Mouse (Mus musculus): ENCODE data around the gene Srp14. TPM values are rescaled to one million over a fixed set of nuclear protein-coding genes. Genes with fewer than 3 reads are reported as not detected.

The Srp14 gene
- polyA plus RNA-seq, 1 experiment from 2014 or later, result 175 TPM

DNA sequence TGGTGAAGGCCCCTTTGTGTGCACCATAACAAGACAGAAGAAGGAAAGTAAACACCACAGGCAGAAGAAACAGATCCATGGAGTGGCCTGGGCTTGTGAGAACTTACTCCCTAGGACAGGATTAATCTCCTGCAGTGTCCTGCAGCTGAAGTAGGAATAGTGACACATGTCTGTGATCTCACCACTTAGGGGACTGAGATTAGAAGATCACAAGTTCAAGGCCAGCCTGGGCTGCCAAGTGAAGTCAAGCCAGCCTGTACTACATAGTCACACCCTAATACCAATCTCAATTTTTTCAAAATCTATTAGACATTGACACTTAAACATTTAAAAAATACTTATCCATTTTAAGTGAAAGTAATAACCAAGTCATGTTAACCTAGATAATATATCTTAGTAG is 11.2 kb downstream of the Srp14 start:
- Histone ChIP-seq H3K4me1 (replicated peaks; ENCODE audit: control insufficient read depth, insufficient read depth) (no peaks in the 10 kb centered on the region), H3K9me3 (ENCODE audit: control insufficient read depth, low read length) (no peaks in the 10 kb centered on the region), H3K27ac (replicated peaks) (no peak overlapping the region), H3K27me3 (ENCODE audit: control insufficient read depth, insufficient read depth, low read length) (no peaks in the 10 kb centered on the region), H3K9ac (ENCODE audit: low read length) (no peak overlapping the region), H3K36me3 (ENCODE audit: control insufficient read depth, insufficient read depth, low read length) (peaks cover 18% of the 10 kb centered on the region), H3K4me3 (ENCODE audit: low read depth, low read length) (no peak overlapping the region), H3K4me2 (replicated peaks; ENCODE audit: low read depth) (no peak overlapping the region)
- DNase-seq (ENCODE audit: low spot score), result no peak
- ATAC-seq (ENCODE audit: low FRiP score, low TSS enrichment), result no peak
- TF ChIP-seq EP300 (optimal IDR thresholded peaks at IDR 0.05) (no peak), CTCF (IDR thresholded peaks at IDR 0.05; ENCODE audit: low read depth) (no peak)

DNA sequence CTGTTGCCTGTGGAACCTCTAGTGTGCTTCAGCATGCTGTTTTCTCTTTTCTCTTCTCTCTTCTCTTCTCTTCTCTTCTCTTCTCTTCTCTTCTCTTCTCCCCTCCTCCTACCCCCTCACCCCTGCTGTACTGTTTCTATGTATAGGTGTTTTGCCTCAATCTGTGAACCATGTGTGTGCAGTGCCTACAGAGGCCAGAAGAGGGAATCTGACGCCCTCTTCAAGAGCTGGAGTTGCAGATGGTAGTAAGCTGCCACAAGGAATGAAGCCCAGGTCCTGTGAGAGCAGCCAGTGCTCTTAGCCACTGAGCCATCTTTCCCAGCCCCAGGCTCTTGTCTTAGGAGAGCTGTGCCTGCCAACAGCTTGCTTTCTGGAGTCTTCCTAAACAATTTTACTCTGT is 12.9 kb downstream of the Srp14 start:
- Histone ChIP-seq H3K36me3 (ENCODE audit: control insufficient read depth, insufficient read depth, low read length) (peaks cover 14% of the 10 kb centered on the region), H3K4me1 (replicated peaks; ENCODE audit: control insufficient read depth, insufficient read depth) (no peaks in the 10 kb centered on the region), H3K27me3 (ENCODE audit: control insufficient read depth, insufficient read depth, low read length) (no peaks in the 10 kb centered on the region), H3K4me2 (replicated peaks; ENCODE audit: low read depth) (no peak overlapping the region), H3K27ac (replicated peaks) (no peak overlapping the region), H3K9ac (ENCODE audit: low read length) (no peak overlapping the region), H3K9me3 (ENCODE audit: control insufficient read depth, low read length) (no peaks in the 10 kb centered on the region), H3K4me3 (ENCODE audit: low read depth, low read length) (no peak overlapping the region)
- TF ChIP-seq EP300 (optimal IDR thresholded peaks at IDR 0.05) (no peak), CTCF (IDR thresholded peaks at IDR 0.05; ENCODE audit: low read depth) (peak; percentile 54)
- DNase-seq (ENCODE audit: low spot score), result no peak
- 78% methylated on average over 1 of the region's 1 CpGs for WGBS
- ATAC-seq (ENCODE audit: low FRiP score, low TSS enrichment), result no peak

DNA sequence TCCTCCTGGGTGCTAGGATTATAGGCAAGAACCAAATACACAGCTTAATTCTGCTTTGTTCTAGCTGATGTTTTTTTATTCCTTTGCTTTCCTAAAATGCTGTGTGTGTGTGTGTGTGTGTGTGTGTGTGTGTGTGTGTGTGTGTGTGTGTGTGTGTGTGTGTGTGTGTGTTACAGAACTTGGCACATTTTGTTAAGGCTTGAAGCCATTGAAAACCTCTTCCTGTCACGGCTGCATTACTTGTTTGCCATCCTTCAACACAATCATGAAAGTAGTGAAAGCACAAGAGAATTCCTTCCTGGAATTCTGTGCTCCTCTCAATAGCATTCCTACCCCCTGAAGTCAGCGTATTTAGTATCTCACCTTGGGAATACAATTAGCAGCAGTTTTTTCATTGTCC is 13.6 kb downstream of the Srp14 start:
- H3K4me2 ChIP-seq (replicated peaks; ENCODE audit: low read depth), result no peak overlapping the region
- H3K27me3 ChIP-seq (ENCODE audit: control insufficient read depth, insufficient read depth, low read length), result no peaks in the 10 kb centered on the region
- no peak overlapping the region for H3K9ac ChIP-seq (ENCODE audit: low read length)
- DNase-seq (ENCODE audit: low spot score) (no peak), ATAC-seq (ENCODE audit: low FRiP score, low TSS enrichment) (no peak)
- TF ChIP-seq CTCF (IDR thresholded peaks at IDR 0.05; ENCODE audit: low read depth), result no peak
- TF ChIP-seq EP300 (optimal IDR thresholded peaks at IDR 0.05), result no peak
- no peaks in the 10 kb centered on the region for H3K9me3 ChIP-seq (ENCODE audit: control insufficient read depth, low read length)
- no peak overlapping the region for H3K4me3 ChIP-seq (ENCODE audit: low read depth, low read length)
- H3K27ac ChIP-seq (replicated peaks), result no peak overlapping the region
- WGBS, result 65% methylated on average over 2 of the region's 2 CpGs
- no peaks in the 10 kb centered on the region for H3K4me1 ChIP-seq (replicated peaks; ENCODE audit: control insufficient read depth, insufficient read depth)
- H3K36me3 ChIP-seq (ENCODE audit: control insufficient read depth, insufficient read depth, low read length), result peaks cover 14% of the 10 kb centered on the region

DNA sequence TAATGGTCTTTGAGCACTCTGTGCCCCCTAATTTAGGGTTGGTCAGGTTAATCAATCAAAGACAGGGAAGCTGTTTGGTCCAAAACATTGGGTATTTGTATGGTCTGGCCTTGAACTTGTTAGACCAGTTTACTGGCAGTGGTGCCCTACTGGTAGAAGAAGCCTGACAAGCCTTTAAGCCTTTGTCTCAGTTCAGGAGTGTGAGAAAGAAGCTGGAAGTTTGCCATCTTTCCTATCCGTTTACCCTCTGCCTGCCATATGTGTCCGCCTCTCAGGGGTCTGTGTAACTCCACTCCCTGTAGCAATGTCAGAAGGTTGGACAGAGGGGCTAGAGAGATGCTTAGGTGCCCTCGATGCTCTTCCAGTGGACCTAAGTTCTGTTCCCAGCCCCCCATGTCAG is 15.1 kb downstream of the Srp14 start:
- Histone ChIP-seq H3K27ac (replicated peaks) (no peak overlapping the region), H3K4me1 (replicated peaks; ENCODE audit: control insufficient read depth, insufficient read depth) (no peaks in the 10 kb centered on the region), H3K27me3 (ENCODE audit: control insufficient read depth, insufficient read depth, low read length) (no peaks in the 10 kb centered on the region), H3K36me3 (ENCODE audit: control insufficient read depth, insufficient read depth, low read length) (peaks cover 14% of the 10 kb centered on the region), H3K9me3 (ENCODE audit: control insufficient read depth, low read length) (no peaks in the 10 kb centered on the region), H3K9ac (ENCODE audit: low read length) (no peak overlapping the region), H3K4me3 (ENCODE audit: low read depth, low read length) (no peak overlapping the region), H3K4me2 (replicated peaks; ENCODE audit: low read depth) (no peak overlapping the region)
- 70% methylated on average over 3 of the region's 3 CpGs for WGBS
- no peak for ATAC-seq (ENCODE audit: low FRiP score, low TSS enrichment)
- DNase-seq (ENCODE audit: low spot score), result no peak
- TF ChIP-seq EP300 (optimal IDR thresholded peaks at IDR 0.05), result no peak
- no peak for TF ChIP-seq CTCF (IDR thresholded peaks at IDR 0.05; ENCODE audit: low read depth)

DNA sequence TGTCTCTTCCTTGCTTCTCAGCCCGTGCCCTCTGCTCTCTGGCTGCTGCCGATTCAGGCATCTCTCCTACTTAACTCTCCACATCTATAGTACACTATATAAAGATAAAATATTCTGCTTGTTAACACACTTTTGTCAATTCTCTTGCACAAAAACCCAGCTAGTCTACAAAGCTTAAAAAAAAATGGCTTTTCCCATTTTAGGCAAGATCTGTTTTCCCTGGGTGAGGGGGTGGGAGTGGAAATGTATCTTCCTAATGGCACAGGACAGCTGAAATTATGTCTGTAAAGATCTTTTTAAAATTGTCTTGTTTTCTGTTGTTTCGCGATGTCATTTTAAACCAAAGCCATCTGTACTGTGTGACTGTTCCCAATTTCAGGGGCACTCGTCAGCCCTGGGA is 16.0 kb downstream of the Srp14 start:
- H3K9me3 ChIP-seq (ENCODE audit: control insufficient read depth, low read length), result no peaks in the 10 kb centered on the region
- no peak overlapping the region for H3K4me2 ChIP-seq (replicated peaks; ENCODE audit: low read depth)
- peaks cover 14% of the 10 kb centered on the region for H3K36me3 ChIP-seq (ENCODE audit: control insufficient read depth, insufficient read depth, low read length)
- ATAC-seq (ENCODE audit: low FRiP score, low TSS enrichment), result no peak
- no peak for DNase-seq (ENCODE audit: low spot score)
- 94% methylated on average over 5 of the region's 5 CpGs for WGBS
- no peak overlapping the region for H3K27ac ChIP-seq (replicated peaks)
- TF ChIP-seq EP300 (optimal IDR thresholded peaks at IDR 0.05), result no peak
- no peak for TF ChIP-seq CTCF (IDR thresholded peaks at IDR 0.05; ENCODE audit: low read depth)
- no peaks in the 10 kb centered on the region for H3K4me1 ChIP-seq (replicated peaks; ENCODE audit: control insufficient read depth, insufficient read depth)
- H3K27me3 ChIP-seq (ENCODE audit: control insufficient read depth, insufficient read depth, low read length), result no peaks in the 10 kb centered on the region
- H3K4me3 ChIP-seq (ENCODE audit: low read depth, low read length), result no peak overlapping the region
- no peak overlapping the region for H3K9ac ChIP-seq (ENCODE audit: low read length)

DNA sequence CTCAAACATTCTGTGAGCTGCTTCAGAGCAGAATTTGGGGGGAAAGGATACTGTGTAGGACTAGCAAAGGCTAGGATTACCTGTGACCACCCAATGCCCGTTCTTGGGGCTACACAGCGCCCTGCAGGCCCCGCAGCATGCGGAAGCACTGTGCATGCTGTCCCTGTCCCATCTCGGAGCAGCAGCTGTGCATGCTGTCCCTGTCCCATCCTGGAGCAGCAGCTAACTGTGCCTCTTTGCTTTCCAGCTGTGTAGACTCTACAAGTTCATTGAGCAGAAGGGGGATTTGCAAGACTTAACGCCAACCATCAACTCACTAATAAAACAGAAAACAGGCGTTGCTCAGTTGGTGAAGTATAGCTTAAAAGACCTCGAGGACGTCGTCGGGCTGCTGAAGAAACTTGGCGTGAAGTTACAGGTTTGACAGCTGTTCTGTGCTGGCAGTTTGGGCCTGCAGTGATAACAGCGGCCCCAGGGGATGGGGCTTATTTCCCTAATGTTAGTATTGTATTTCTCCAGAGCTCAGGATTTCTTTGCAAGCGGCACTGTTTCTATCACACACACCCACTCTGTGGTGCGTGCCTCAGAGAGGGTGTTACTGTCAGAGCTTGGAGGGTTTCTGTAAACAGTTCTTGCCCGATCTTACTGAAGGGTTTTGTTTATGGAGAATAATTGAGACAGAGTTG is 17.9 kb downstream of the Srp14 start:
- Histone ChIP-seq H3K9me3 (ENCODE audit: control insufficient read depth, low read length) (no peaks in the 10 kb centered on the region), H3K4me2 (replicated peaks; ENCODE audit: low read depth) (no peak overlapping the region), H3K4me1 (replicated peaks; ENCODE audit: control insufficient read depth, insufficient read depth) (no peaks in the 10 kb centered on the region), H3K36me3 (ENCODE audit: control insufficient read depth, insufficient read depth, low read length) (peaks cover 11% of the 10 kb centered on the region), H3K27ac (replicated peaks) (no peak overlapping the region; the same call in 1 of the 2 replicates), H3K27me3 (ENCODE audit: control insufficient read depth, insufficient read depth, low read length) (no peaks in the 10 kb centered on the region), H3K9ac (ENCODE audit: low read length) (no peak overlapping the region), H3K4me3 (ENCODE audit: low read depth, low read length) (no peak overlapping the region)
- DNase-seq (ENCODE audit: low spot score) (no peak), ATAC-seq (ENCODE audit: low FRiP score, low TSS enrichment) (peak; percentile 15; the same call in 1 of the 2 replicates)
- TF ChIP-seq CTCF (IDR thresholded peaks at IDR 0.05; ENCODE audit: low read depth) (no peak), EP300 (optimal IDR thresholded peaks at IDR 0.05) (no peak)
- WGBS, result 61% methylated on average over 16 of the region's 16 CpGs

All from stomach, postnatal 0 days (tissue).